Mouse (Mus musculus) brain, embryonic 18.5 days (tissue): ENCODE results near the gene Rcc2.

Source experiments
- DNase-seq: peaks from one replicate; pipeline ENCODE4 v3.0.0-alpha.2; 2012; ENCODE audit warnings: low read depth, low spot score

Rcc2 gene

GRCm38 (mm10) chr4:140684881-140685303 lies 15.4 kb upstream of the Rcc2 start:
- DNase-seq, result no peak

- DNase-seq, result no peak
These were observed 12.1 kb upstream of the Rcc2 start for GRCm38 (mm10) chr4:140688044-140688825.

- DNase-seq, result no peak
These were observed 11.4 kb upstream of the Rcc2 start for GRCm38 (mm10) chr4:140688826-140689425.

- no peak for DNase-seq
These were observed 10.3 kb upstream of the Rcc2 start for GRCm38 (mm10) chr4:140689873-140690655.

- DNase-seq, result no peak
These were observed 8.9 kb upstream of the Rcc2 start for GRCm38 (mm10) chr4:140691481-140691880.

- no peak for DNase-seq
These were observed 6.8 kb upstream of the Rcc2 start for GRCm38 (mm10) chr4:140693513-140693912.

GRCm38 (mm10) chr4:140694551-140695060 lies 5.7 kb upstream of the Rcc2 start:
- no peak for DNase-seq

GRCm38 (mm10) chr4:140695146-140695545 lies 5.2 kb upstream of the Rcc2 start:
- no peak for DNase-seq

GRCm38 (mm10) chr4:140695675-140696585 lies 4.4 kb upstream of the Rcc2 start:
- no peak for DNase-seq

- no peak for DNase-seq
These were observed 757 bp upstream of the Rcc2 start for GRCm38 (mm10) chr4:140699441-140700127.

- no peak for DNase-seq
These were observed 841 bp downstream of the Rcc2 start for GRCm38 (mm10) chr4:140701049-140701715.

GRCm38 (mm10) chr4:140701716-140702561 lies 1.6 kb downstream of the Rcc2 start:
- DNase-seq, result no peak

- DNase-seq, result no peak
These were observed 2.4 kb downstream of the Rcc2 start for GRCm38 (mm10) chr4:140702611-140703327.

GRCm38 (mm10) chr4:140703636-140704035 lies 3.3 kb downstream of the Rcc2 start:
- DNase-seq, result no peak

GRCm38 (mm10) chr4:140704166-140704565 lies 3.8 kb downstream of the Rcc2 start:
- no peak for DNase-seq

- DNase-seq, result no peak
These were observed 7.3 kb downstream of the Rcc2 start for GRCm38 (mm10) chr4:140707615-140708014.

- no peak for DNase-seq
These were observed 8.1 kb downstream of the Rcc2 start for GRCm38 (mm10) chr4:140708297-140708927.

GRCm38 (mm10) chr4:140709111-140709510 lies 8.8 kb downstream of the Rcc2 start:
- DNase-seq, result no peak
